Mouse (Mus musculus): ENCODE measurements around the gene Tipin. TPM values are rescaled to one million over a fixed set of nuclear protein-coding genes. Genes with fewer than 3 reads are reported as not detected.

Tipin gene
- polyA plus RNA-seq, 1 experiment from 2014 or later = 70.2 TPM

GRCm38 (mm10) chr9:64253021-64253904 is 28.1 kb upstream of the Tipin start, which contains the start of gene Map2k1:
TSS of gene Map2k1 (minus strand) at chr9:64253631.
- H3K4me3 ChIP-seq (ENCODE audit: low read depth, low read length) = peak within 1 kb of the TSS; percentile 92
- peak within 1 kb of the TSS; percentile 85 for H3K9ac ChIP-seq (replicated peaks; ENCODE audit: low read depth)
- peak; percentile 99 for DNase-seq (ENCODE audit: low spot score)
- peaks cover 10% of the 10 kb centered on the region; the same call in 1 of the 2 replicates for H3K4me1 ChIP-seq (ENCODE audit: insufficient read depth, low read depth, low read length)
- peak; percentile 98 for ATAC-seq
- H3K27me3 ChIP-seq (replicated peaks; ENCODE audit: insufficient read depth, low read length) = no peaks in the 10 kb centered on the region
- H3K9me3 ChIP-seq (ENCODE audit: low read length) = no peaks in the 10 kb centered on the region
- H3K27ac ChIP-seq (ENCODE audit: low read length) = peak within 1 kb of the TSS; percentile 90
- no peaks in the 10 kb centered on the region for H3K36me3 ChIP-seq (ENCODE audit: insufficient read depth, low read length)
- TF ChIP-seq CTCF (IDR thresholded peaks at IDR 0.05) (peak; percentile 89), EP300 (IDR thresholded peaks at IDR 0.05) (no peak)
- under 1% methylated on average over 78 of the region's 89 CpGs for WGBS
- peak within 1 kb of the TSS; percentile 73 for H3K4me2 ChIP-seq (replicated peaks; ENCODE audit: low read depth, low read length)

DNA sequence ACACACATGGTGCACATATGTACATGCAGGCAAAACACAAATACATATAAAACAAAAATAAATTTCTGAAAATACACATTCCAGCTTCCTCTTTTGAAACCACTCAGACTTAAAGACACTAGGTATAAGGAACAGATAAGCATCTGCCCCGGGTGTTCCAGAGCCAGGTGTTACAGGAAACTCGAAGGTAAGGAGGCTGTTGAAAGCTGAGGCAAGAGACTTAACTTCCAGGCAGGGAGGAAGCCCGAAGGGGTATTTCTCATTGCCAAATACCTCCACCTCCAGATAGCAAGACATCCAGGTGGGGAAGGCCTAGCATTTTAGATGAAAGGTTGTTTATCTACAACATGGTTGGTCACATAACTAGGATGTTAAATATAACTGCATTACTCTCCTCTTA is 26.0 kb upstream of the Tipin start:
- no peaks in the 10 kb centered on the region for H3K9me3 ChIP-seq (ENCODE audit: low read length)
- H3K4me2 ChIP-seq (replicated peaks; ENCODE audit: low read depth, low read length) = no peak overlapping the region
- DNase-seq (ENCODE audit: low spot score) (no peak), ATAC-seq (no peak)
- H3K27me3 ChIP-seq (replicated peaks; ENCODE audit: insufficient read depth, low read length) = no peaks in the 10 kb centered on the region
- peaks cover 10% of the 10 kb centered on the region; the same call in 1 of the 2 replicates for H3K4me1 ChIP-seq (ENCODE audit: insufficient read depth, low read depth, low read length)
- 55% methylated on average over 3 of the region's 3 CpGs for WGBS
- no peak overlapping the region for H3K4me3 ChIP-seq (ENCODE audit: low read depth, low read length)
- H3K36me3 ChIP-seq (ENCODE audit: insufficient read depth, low read length) = no peaks in the 10 kb centered on the region
- H3K27ac ChIP-seq (ENCODE audit: low read length) = no peak overlapping the region
- no peak for TF ChIP-seq EP300 (IDR thresholded peaks at IDR 0.05)
- TF ChIP-seq CTCF (IDR thresholded peaks at IDR 0.05) = no peak
- no peak overlapping the region for H3K9ac ChIP-seq (replicated peaks; ENCODE audit: low read depth)

GRCm38 (mm10) chr9:64256204-64256603 is 25.2 kb upstream of the Tipin start:
- Histone ChIP-seq H3K4me3 (ENCODE audit: low read depth, low read length) (no peak overlapping the region), H3K9me3 (ENCODE audit: low read length) (no peaks in the 10 kb centered on the region), H3K9ac (replicated peaks; ENCODE audit: low read depth) (no peak overlapping the region), H3K4me1 (ENCODE audit: insufficient read depth, low read depth, low read length) (peaks cover 10% of the 10 kb centered on the region; the same call in 1 of the 2 replicates), H3K27ac (ENCODE audit: low read length) (no peak overlapping the region), H3K4me2 (replicated peaks; ENCODE audit: low read depth, low read length) (no peak overlapping the region), H3K27me3 (replicated peaks; ENCODE audit: insufficient read depth, low read length) (no peaks in the 10 kb centered on the region), H3K36me3 (ENCODE audit: insufficient read depth, low read length) (no peaks in the 10 kb centered on the region)
- WGBS = 88% methylated on average over 3 of the region's 3 CpGs
- ATAC-seq (no peak), DNase-seq (ENCODE audit: low spot score) (no peak)
- no peak for TF ChIP-seq EP300 (IDR thresholded peaks at IDR 0.05)
- no peak for TF ChIP-seq CTCF (IDR thresholded peaks at IDR 0.05)

GRCm38 (mm10) chr9:64259906-64260305 is 21.5 kb upstream of the Tipin start:
- Histone ChIP-seq H3K27ac (ENCODE audit: low read length) (no peak overlapping the region), H3K4me2 (replicated peaks; ENCODE audit: low read depth, low read length) (no peak overlapping the region), H3K9ac (replicated peaks; ENCODE audit: low read depth) (no peak overlapping the region), H3K4me3 (ENCODE audit: low read depth, low read length) (no peak overlapping the region), H3K27me3 (replicated peaks; ENCODE audit: insufficient read depth, low read length) (no peaks in the 10 kb centered on the region), H3K36me3 (ENCODE audit: insufficient read depth, low read length) (no peaks in the 10 kb centered on the region), H3K4me1 (ENCODE audit: insufficient read depth, low read depth, low read length) (no peaks in the 10 kb centered on the region), H3K9me3 (ENCODE audit: low read length) (no peaks in the 10 kb centered on the region)
- WGBS = 53% methylated on average over 5 of the region's 5 CpGs
- TF ChIP-seq CTCF (IDR thresholded peaks at IDR 0.05) = no peak
- peak; percentile 93 for TF ChIP-seq EP300 (IDR thresholded peaks at IDR 0.05)
- peak; percentile 93 for ATAC-seq
- DNase-seq (ENCODE audit: low spot score) = peak; percentile 82

DNA sequence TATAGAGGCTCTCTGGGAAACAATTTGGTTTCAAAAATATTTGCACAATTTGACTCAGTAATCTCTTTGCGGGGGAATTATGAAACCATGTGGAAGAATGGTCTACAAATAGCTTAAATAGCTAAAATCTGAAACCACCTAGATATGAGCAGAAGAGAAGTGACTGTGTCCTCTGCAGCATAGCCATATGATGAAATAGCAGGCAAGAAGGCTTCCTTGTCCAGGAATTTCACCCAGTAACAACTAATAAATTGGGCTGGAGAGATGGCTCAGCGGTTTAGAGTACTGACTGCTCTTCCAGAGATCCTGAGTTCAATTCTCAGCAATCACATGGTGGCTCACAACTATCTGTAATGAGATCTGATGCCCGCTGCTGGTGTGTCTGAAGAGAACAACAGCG is 20.4 kb upstream of the Tipin start:
- TF ChIP-seq EP300 (IDR thresholded peaks at IDR 0.05) = no peak
- TF ChIP-seq CTCF (IDR thresholded peaks at IDR 0.05) = no peak
- no peak overlapping the region for H3K4me3 ChIP-seq (ENCODE audit: low read depth, low read length)
- 73% methylated on average over 4 of the region's 4 CpGs for WGBS
- no peak overlapping the region for H3K27ac ChIP-seq (ENCODE audit: low read length)
- H3K27me3 ChIP-seq (replicated peaks; ENCODE audit: insufficient read depth, low read length) = no peaks in the 10 kb centered on the region
- H3K4me1 ChIP-seq (ENCODE audit: insufficient read depth, low read depth, low read length) = no peaks in the 10 kb centered on the region
- H3K9me3 ChIP-seq (ENCODE audit: low read length) = no peaks in the 10 kb centered on the region
- no peak overlapping the region for H3K9ac ChIP-seq (replicated peaks; ENCODE audit: low read depth)
- H3K4me2 ChIP-seq (replicated peaks; ENCODE audit: low read depth, low read length) = no peak overlapping the region
- ATAC-seq = no peak
- H3K36me3 ChIP-seq (ENCODE audit: insufficient read depth, low read length) = no peaks in the 10 kb centered on the region
- peak; percentile 46 for DNase-seq (ENCODE audit: low spot score)

GRCm38 (mm10) chr9:64264813-64265212 is 16.6 kb upstream of the Tipin start:
- H3K9ac ChIP-seq (replicated peaks; ENCODE audit: low read depth) = no peak overlapping the region
- no peaks in the 10 kb centered on the region for H3K9me3 ChIP-seq (ENCODE audit: low read length)
- H3K27ac ChIP-seq (ENCODE audit: low read length) = no peak overlapping the region
- DNase-seq (ENCODE audit: low spot score) (no peak), ATAC-seq (no peak)
- TF ChIP-seq EP300 (IDR thresholded peaks at IDR 0.05) (no peak), CTCF (IDR thresholded peaks at IDR 0.05) (no peak)
- H3K4me3 ChIP-seq (ENCODE audit: low read depth, low read length) = no peak overlapping the region
- H3K27me3 ChIP-seq (replicated peaks; ENCODE audit: insufficient read depth, low read length) = no peaks in the 10 kb centered on the region
- H3K4me1 ChIP-seq (ENCODE audit: insufficient read depth, low read depth, low read length) = no peaks in the 10 kb centered on the region
- no peaks in the 10 kb centered on the region for H3K36me3 ChIP-seq (ENCODE audit: insufficient read depth, low read length)
- 44% methylated on average over 1 of the region's 1 CpGs for WGBS
- no peak overlapping the region for H3K4me2 ChIP-seq (replicated peaks; ENCODE audit: low read depth, low read length)
